Mouse (Mus musculus) WW6 (cell line): Measurements from ENCODE around the gene Cilp.

Experiments used
- DNase-seq: peaks from one replicate; pipeline ENCODE4 v3.0.0-alpha.2; 2013; ENCODE audit warnings: low read depth, low spot score

Cilp gene

DNA sequence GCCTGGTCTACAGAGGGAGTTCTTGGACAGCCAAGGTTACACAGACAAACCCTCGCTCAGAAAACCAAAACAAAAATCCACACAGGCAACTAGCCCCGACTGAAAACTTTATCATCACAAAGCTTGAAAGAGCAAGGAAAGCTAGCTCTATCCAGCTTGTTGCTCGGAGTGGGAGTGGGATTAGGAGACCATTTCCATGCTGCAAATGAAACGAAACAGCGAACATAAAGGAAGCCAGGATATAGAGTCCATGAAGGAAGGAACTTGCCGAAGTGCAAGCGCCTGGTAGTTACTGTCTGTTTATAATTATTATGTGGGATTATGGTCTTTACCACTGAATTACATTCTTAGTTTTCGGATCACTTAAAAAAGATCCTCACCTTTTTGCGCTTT lies 28.6 kb downstream of the Cilp start:
- no peak for DNase-seq

DNA sequence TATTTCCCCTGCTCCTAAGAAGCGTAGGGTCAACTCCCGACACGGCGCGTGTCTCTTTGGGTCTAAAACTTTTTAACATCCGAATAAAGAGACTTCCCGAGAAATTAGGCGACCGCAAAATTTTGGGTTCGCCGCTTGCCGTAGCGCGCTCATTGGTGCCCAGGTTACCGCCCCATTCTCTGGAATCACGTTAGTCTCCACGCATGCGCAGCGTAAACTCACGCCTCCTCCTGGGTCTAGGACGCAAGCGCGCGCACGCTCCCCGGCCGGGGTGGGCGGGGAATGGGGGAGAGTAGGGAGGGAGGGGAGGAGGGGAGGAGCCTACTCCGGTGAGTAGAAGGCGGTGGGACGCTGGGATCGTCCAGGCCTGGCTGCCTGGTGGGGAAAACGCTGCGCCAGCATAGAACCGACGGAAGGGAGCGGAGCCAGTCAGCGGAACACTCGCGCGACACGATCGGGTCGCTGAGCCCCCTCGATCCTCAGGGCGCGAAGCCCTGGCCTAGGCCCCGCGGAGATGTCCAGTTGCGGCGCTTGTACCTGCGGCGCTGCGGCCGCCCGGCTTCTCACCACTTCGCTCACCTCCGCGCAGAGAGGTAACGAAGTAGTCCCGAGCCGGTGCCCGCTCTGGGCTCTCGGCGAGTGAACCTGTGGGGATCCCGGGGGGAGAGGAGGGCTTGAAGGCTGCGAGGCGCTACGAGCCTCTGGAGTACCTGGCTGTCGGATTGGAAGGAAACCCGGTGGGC lies 29.2 kb downstream of the Cilp start, which contains the start of gene Clpx:
Gene Clpx (plus strand): TSS at position 288 of the 743 bp plus-strand sequence.
- DNase-seq, result peak; percentile 93

DNA sequence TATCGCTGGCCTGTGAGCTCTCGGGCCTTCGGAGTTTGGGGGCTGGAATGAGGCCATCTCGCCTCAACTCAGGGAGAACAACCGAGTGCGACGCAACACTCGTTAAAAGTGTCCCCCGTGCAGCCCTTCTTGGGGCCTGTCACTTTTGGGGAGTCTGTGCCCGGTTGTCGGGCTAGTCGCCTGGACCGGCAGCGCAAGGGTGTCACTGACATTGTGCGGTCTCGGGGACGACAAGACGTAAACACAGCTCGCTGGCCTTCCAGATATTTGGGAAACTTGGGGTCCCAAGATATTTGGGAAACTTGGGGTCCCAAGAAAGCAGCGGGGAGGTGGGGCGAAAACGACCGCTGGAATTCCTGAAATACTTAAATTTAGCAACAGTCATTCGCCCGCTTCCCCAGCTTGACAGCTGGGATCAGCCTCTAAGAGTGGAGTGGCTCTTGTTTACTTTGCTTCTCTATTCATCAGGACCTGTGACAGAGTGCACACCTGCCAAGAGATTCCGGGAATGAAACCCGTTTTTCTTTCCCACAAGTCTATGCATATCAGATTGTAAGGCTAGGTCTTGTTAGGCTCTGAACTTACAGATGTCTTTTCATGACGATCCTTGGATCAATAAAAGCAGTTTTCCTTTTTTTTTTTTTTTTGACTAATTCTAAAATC lies 29.9 kb downstream of the Cilp start:
- DNase-seq, result no peak

DNA sequence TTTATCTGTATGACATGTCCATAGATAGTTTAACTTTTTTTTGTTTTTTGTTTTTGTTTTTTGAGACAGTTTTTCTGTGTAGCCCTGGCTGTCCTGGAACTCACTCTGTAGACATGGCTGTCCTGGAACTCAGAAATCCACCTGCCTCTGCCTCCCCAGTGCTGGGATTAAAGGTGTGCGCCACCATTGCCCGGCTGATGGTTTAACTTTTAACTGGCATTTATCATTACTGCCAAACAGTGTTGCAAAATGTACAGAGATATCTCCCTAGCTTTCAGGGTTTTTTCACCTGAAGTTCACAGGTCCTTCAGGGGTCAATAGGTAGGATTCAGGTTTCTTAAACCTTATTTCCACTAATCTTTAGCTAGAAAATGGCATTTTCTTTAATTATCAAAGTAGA lies 32.1 kb downstream of the Cilp start:
- DNase-seq, result no peak

DNA sequence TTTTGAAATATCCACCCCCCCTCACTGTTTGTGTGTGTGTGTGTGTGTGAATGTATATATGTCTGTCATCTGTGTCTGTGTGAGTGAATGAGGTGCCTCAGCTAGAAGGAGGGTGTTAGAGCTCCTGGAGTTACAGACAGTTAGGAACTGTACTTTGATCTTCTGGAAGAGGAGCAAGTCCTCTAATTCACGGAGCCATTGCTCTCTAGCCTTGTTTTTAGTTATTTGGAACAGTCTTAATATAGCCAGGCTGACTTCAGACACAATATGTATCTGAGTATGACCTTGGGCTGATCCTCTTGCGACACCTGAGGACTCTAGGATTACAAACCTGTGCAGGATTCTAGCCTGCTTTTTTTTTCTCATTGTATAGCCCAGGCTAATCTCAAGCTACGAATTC lies 33.8 kb downstream of the Cilp start:
- DNase-seq, result no peak

DNA sequence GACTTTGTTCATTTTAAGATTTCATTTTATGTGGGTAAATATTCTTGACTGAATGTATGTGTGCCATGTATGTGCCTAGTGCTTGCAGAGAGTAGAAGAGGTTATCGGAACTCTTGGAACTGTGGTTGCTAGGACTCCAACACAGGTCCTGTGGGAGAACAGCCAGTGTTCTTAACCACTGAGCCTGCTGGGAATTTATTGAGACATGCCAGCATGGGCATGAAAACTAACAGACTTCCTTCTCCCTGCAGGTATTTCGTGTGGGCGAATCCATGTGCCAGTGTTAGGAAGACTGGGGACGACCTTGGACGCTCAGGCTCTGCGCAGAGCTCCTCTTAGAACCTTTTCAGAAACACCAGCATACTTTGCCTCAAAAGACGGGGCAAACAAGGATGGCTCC lies 34.7 kb downstream of the Cilp start:
- DNase-seq, result no peak

DNA sequence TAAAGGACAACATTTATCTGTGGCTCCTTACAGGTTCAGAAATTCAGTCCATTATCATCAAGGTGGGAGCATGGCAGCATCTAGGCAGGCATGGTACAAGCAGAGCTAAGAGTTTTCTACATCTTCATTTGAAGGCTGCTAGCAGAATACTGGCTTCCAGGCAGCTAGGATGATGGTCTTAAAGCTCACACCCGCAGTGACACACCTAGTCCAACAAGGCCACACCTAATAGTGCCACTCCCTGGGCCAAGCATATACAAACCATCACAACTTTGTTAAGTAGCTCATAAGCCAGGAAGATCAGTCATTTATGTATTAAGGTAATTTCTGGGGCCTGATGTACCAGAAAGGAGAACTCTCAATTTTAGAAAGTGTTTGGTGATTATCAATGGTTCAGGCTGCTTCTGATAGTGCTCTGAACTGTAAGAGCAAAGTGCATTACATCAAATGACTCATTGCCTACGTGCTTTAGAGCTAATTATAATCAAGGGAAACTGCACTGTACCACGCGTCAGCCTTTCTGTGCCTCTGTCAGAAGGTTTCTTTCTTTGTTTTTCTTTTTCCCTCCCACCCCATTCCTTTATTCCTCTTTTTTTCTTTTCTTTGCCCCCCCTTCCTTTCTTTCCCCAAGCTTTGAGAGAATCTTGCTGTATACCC lies 37.5 kb downstream of the Cilp start:
- no peak for DNase-seq

- DNase-seq, result no peak
Measured at GRCm38 (mm10) chr9:65303586-65303985, 38.6 kb downstream of the Cilp start.

DNA sequence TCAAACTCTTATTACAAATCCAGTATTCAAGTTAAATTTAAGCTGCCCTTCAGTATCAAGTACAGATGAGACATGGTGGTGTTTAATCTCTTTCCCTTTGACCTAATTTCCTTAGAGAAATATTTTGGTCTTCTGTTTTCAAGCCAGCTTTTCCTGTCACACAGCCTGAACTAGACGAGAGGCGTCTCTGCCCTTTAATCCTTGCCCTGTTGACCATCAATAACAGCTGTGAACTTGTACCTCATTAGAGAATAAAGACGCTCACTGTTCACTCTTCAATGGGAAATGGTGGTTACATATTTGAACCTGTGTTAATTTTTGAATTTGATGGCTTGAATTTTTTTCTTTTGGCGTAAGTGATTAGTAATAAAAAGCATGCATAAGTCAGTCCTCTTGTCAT lies 39.3 kb downstream of the Cilp start:
- DNase-seq, result no peak

- no peak for DNase-seq
Measured at GRCm38 (mm10) chr9:65306672-65307071, 41.7 kb downstream of the Cilp start.

DNA sequence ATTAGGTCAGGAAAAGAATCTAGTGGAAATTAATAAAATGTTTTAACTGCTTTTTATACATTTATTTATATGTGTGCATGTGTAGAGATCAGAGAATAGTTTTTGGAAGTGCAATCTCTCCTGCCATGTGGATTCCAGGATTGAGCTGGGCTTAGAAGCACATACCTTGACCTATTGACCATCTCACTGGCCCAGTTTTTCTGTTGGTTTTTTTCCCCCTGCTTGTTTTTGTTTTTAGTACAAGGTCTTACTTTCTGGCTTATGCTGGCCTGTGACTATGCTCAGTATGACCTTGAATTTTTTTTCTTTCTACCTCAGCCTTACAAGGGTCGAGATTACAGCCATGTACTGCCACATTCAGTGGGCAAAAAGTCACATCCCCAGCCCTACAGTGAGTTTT lies 43.0 kb downstream of the Cilp start:
- DNase-seq, result no peak

GRCm38 (mm10) chr9:65312669-65313357 lies 47.8 kb downstream of the Cilp start:
- no peak for DNase-seq

- no peak for DNase-seq
Measured at GRCm38 (mm10) chr9:65313846-65314245, 48.9 kb downstream of the Cilp start.

DNA sequence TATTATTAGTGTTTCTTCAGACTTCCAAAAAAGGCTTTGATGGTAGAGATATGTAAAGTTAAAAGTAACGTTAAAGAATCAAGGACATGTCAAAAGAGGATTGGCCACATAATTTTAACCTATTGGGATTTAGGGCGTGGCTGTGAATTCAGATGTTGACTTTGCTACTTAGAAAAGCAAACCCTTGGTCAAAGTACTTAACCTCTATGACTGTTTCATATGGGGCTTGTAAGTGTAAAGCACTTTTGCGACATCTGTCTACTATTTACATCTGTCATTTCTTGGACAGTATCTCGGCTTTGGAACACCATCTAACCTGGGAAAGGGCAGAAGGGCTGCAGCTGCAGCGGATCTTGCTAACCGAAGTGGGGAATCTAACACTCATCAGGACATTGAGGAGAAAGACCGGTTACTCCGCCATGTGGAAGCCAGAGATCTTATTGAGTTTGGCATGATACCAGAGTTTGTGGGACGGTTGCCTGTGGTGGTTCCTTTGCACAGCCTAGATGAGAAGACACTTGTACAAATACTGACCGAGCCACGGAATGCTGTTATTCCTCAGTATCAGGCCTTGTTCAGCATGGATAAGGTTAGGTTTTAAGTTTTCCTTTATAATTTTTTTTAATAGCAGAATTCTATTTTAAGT lies 57.4 kb downstream of the Cilp start:
- no peak for DNase-seq

- DNase-seq, result no peak
Measured at GRCm38 (mm10) chr9:65325971-65326370, 61.0 kb downstream of the Cilp start.

GRCm38 (mm10) chr9:65327371-65327770 lies 62.4 kb downstream of the Cilp start:
- DNase-seq, result no peak
